Mouse (Mus musculus): ENCODE results near the gene Sbp.

The Sbp gene

GRCm38 (mm10) chr17:23992789-23993553 is 51.5 kb downstream of the Sbp start:
- no peak for DNase-seq

- peak; percentile 96 for DNase-seq
Measured at GRCm38 (mm10) chr17:23993559-23994428, 52.3 kb downstream of the Sbp start.

- DNase-seq = no peak
Measured at GRCm38 (mm10) chr17:23994667-23995066, 53.2 kb downstream of the Sbp start.

Measured in right cerebral cortex, postnatal 14 days (tissue).